Mouse (Mus musculus) left cerebral cortex, postnatal 14 days (tissue): Measurements from ENCODE around the gene Igdcc3. TPM values are rescaled to one million over a fixed set of nuclear protein-coding genes. Genes with fewer than 3 reads are reported as not detected.

Source experiments
- DNase-seq, 2 experiments: peaks; one replicate each; pipeline ENCODE4 v3.0.0; 2021 to 2022; ENCODE audit warnings: low spot score in 2 of 2, mixed read lengths in 1 of 2
- intact Hi-C: fragments of 180-260 bp; cut with DNase I; formaldehyde crosslinking; loops from one replicate; pipeline ENCODE4 v1.15.1; 2025
- total RNA-seq, 2 experiments: library from RNA; stranded (reverse); gene quantifications; 2 replicates each; pipeline ENCODE4 v1.2.3; 2021

Igdcc3 gene
- total RNA-seq, 2 experiments from 2014 or later = 2.8 to 3.8 TPM

- DNase-seq = no peak
- intact Hi-C loops = loop anchor here (5.0 kb wide), 1 partner anchor 36 kb away; no protein-coding TSS in a partner anchor
These were observed 27.5 kb downstream of the Igdcc3 start for GRCm38 (mm10) chr9:65168534-65168933.

GRCm38 (mm10) chr9:65168952-65169351, 28.0 kb downstream of the Igdcc3 start:
- intact Hi-C loops = loop anchor here (5.0 kb wide), 1 partner anchor 37 kb away; no protein-coding TSS in a partner anchor
- no peak for DNase-seq

GRCm38 (mm10) chr9:65172654-65173053, 31.7 kb downstream of the Igdcc3 start:
- DNase-seq = no peak
- intact Hi-C loops = no loop called here

- DNase-seq = no peak
- intact Hi-C loops = loop anchor here (5.0 kb wide), 1 partner anchor 33 kb away; the partner anchor contains the start of gene Igdcc3
These were observed 34.4 kb downstream of the Igdcc3 start for GRCm38 (mm10) chr9:65175234-65175938.

GRCm38 (mm10) chr9:65175939-65176871, 35.2 kb downstream of the Igdcc3 start:
- intact Hi-C loops = loop anchor here (5.0 kb wide), 1 partner anchor 34 kb away; the partner anchor contains the start of gene Igdcc3
- DNase-seq = peak in 1 of 2 experiments; percentile 52

- intact Hi-C loops = loop anchor here (5.0 kb wide), 1 partner anchor 35 kb away; the partner anchor contains the start of gene Igdcc3
- no peak for DNase-seq
These were observed 36.5 kb downstream of the Igdcc3 start for GRCm38 (mm10) chr9:65177497-65177896.

GRCm38 (mm10) chr9:65177912-65178311, 36.9 kb downstream of the Igdcc3 start:
- DNase-seq = no peak
- intact Hi-C loops = loop anchor here (5.0 kb wide), 1 partner anchor 36 kb away; the partner anchor contains the start of gene Igdcc3

- peak in 1 of 2 experiments; percentile 43 for DNase-seq
- intact Hi-C loops = loop anchor here (5.0 kb wide), 1 partner anchor 36 kb away; the partner anchor contains the start of gene Igdcc3
These were observed 37.6 kb downstream of the Igdcc3 start for GRCm38 (mm10) chr9:65178336-65179213.

- DNase-seq = no peak
- intact Hi-C loops = loop anchor here (5.0 kb wide), 1 partner anchor 38 kb away; the partner anchor contains the start of gene Igdcc3
These were observed 39.0 kb downstream of the Igdcc3 start for GRCm38 (mm10) chr9:65179817-65180624.

- intact Hi-C loops = loop anchor here (2.0 kb wide), 2 partner anchors 48 to 56 kb away; partner anchors contain the start of gene Igdcc3
- DNase-seq = peak; percentile 92 to 93
These were observed 47.6 kb downstream of the Igdcc3 start for GRCm38 (mm10) chr9:65188599-65188998.

GRCm38 (mm10) chr9:65190306-65190705, 49.3 kb downstream of the Igdcc3 start:
- intact Hi-C loops = no loop called here

GRCm38 (mm10) chr9:65191389-65191754, 50.4 kb downstream of the Igdcc3 start:
- DNase-seq = no peak
- intact Hi-C loops = no loop called here

More at GRCm38 (mm10) chr9:65190306-65190705, 49.3 kb downstream of the Igdcc3 start:
- no peak for DNase-seq

- intact Hi-C loops = no loop called here
These were observed 50.9 kb downstream of the Igdcc3 start for GRCm38 (mm10) chr9:65191755-65192469.

GRCm38 (mm10) chr9:65193214-65193613, 52.2 kb downstream of the Igdcc3 start:
- intact Hi-C loops = no loop called here
- no peak for DNase-seq

More at GRCm38 (mm10) chr9:65191755-65192469, 50.9 kb downstream of the Igdcc3 start:
- no peak for DNase-seq

GRCm38 (mm10) chr9:65195053-65195452, 54.1 kb downstream of the Igdcc3 start, which contains the start of gene Parp16:
TSS of gene Parp16 (plus strand) at chr9:65195353.
- intact Hi-C loops = no loop called here
- DNase-seq = no peak

- intact Hi-C loops = no loop called here
- DNase-seq = peak; percentile 41 to 59
These were observed 54.6 kb downstream of the Igdcc3 start for GRCm38 (mm10) chr9:65195621-65195981.
